Mouse (Mus musculus) limb, embryonic 11.5 days (tissue): ENCODE results near the gene Eepd1. TPM values are rescaled to one million over a fixed set of nuclear protein-coding genes. Genes with fewer than 3 reads are reported as not detected.

Experiments used
- ATAC-seq: fragments of 200-750 bp; cut with Nextera tagmentation; 2 replicates; pipeline ENCODE4 v1.8.0; 2017; ENCODE audit warnings: low read depth; ENCODE audit not compliant: insufficient number of reproducible peaks, low FRiP score, low TSS enrichment
- DNase-seq: peaks from one replicate; pipeline ENCODE4 v3.0.0-alpha.2; 2015; ENCODE audit warnings: low spot score
- H3K27ac ChIP-seq: fragments of 300-500 bp; sonication (generic); replicated peaks from 2 replicates; pipeline ENCODE4 v1.5.1; 2014; ENCODE audit warnings: low read depth, mild to moderate bottlenecking, low read length
- H3K27me3 ChIP-seq: fragments of 300-500 bp; sonication (generic); 2 replicates; pipeline ENCODE4 v1.6.1; 2014; ENCODE audit warnings: mild to moderate bottlenecking, low read length, mixed read lengths; ENCODE audit not compliant: control insufficient read depth, insufficient read depth
- H3K36me3 ChIP-seq: fragments of 300-500 bp; sonication (generic); 2 replicates; pipeline ENCODE4 v1.6.1; 2014; ENCODE audit warnings: mild to moderate bottlenecking, low read length, moderate library complexity, mixed read lengths; ENCODE audit not compliant: control insufficient read depth, insufficient read depth
- H3K4me1 ChIP-seq: fragments of 300-500 bp; sonication (generic); 2 replicates; pipeline ENCODE4 v1.6.1; 2014; ENCODE audit warnings: low read length, mixed read lengths; ENCODE audit not compliant: control insufficient read depth, insufficient read depth
- H3K4me2 ChIP-seq: fragments of 300-500 bp; sonication (generic); 2 replicates; pipeline ENCODE4 v1.6.1; 2014; ENCODE audit warnings: low read depth, mild to moderate bottlenecking, moderate library complexity; ENCODE audit not compliant: severe bottlenecking
- H3K4me3 ChIP-seq: fragments of 300-500 bp; sonication (generic); 2 replicates; pipeline ENCODE4 v1.5.1; 2014; ENCODE audit warnings: low read depth, low read length
- H3K9ac ChIP-seq: fragments of 300-500 bp; sonication (generic); 2 replicates; pipeline ENCODE4 v1.6.1; 2014; ENCODE audit warnings: mild to moderate bottlenecking, low read length
- H3K9me3 ChIP-seq: fragments of 300-500 bp; sonication (generic); 2 replicates; pipeline ENCODE4 v1.6.1; 2016; ENCODE audit warnings: low read length; ENCODE audit not compliant: control insufficient read depth
- WGBS: fragments of 180-500 bp; shearing (Covaris S2); extraction: QIAGEN DNeasy Blood & Tissue Kit; methylation state at CpG from one replicate; pipeline ENCODE4 v1.1.7; 2014; 5-methylcytosine and 5-hydroxymethylcytosine counted together
- polyA plus RNA-seq: library from polyadenylated mRNA; unstranded; fragments of >200 nt; fragmentation: Nextera tagmentation; extraction: Ambion mirVana; gene quantifications from 2 replicates; pipeline ENCODE4 v1.2.1, GENCODE M21; 2014

The Eepd1 gene
- polyA plus RNA-seq, 1 experiment from 2014 or later, result 21.8 TPM

DNA sequence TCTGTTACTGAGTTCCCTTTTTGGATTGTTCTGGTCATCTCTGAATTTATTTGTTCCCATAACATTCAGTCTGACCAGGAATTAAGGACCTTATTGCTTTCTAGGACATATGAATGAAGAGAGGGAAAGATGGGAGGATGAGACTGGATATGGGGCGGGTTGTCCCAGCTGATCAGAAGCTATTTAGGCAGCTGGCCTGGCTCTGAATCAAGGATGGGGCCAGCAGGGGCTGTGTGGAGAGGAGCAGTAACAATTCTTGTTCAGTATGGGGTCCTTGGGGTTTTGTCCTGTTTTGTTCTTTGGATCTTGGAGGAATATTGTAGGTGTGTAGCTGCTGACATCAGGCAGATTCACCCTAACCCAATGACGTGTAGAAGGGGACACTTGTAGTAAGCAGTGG, 3.7 kb downstream of the Eepd1 start:
- no peaks in the 10 kb centered on the region for H3K36me3 ChIP-seq
- peaks cover 16% of the 10 kb centered on the region for H3K4me1 ChIP-seq
- no peaks in the 10 kb centered on the region for H3K27me3 ChIP-seq
- H3K27ac ChIP-seq, result no peak overlapping the region
- ATAC-seq (no peak), DNase-seq (no peak)
- 85% methylated on average over 2 of the region's 2 CpGs for WGBS
- no peak overlapping the region; the same call in 1 of the 2 replicates for H3K4me2 ChIP-seq
- no peak overlapping the region for H3K4me3 ChIP-seq
- H3K9ac ChIP-seq, result no peak overlapping the region
- H3K9me3 ChIP-seq, result no peaks in the 10 kb centered on the region

DNA sequence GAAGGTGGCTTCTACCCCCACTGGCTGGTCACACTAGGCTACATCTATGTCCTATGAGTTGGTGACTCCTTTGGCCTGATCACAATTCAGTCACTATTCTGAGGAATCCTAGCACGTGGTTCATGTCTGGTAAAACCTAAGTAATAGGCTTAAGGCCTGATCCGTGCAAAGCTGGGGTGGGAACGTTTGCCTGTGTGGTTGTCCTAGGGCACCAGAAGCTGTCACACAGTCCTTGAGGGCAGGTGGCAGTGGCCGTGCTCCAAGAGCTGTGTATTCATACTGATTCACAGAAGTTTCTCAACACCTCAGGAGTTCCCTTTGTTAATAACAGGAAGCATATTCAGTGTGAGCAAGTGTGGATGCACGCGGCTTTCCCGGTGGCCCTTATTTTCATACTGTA, 4.1 kb downstream of the Eepd1 start:
- Histone ChIP-seq H3K4me1 (peaks cover 16% of the 10 kb centered on the region), H3K27me3 (no peaks in the 10 kb centered on the region), H3K4me2 (no peak overlapping the region; the same call in 1 of the 2 replicates), H3K4me3 (no peak overlapping the region), H3K27ac (no peak overlapping the region), H3K36me3 (no peaks in the 10 kb centered on the region), H3K9ac (no peak overlapping the region), H3K9me3 (no peaks in the 10 kb centered on the region)
- DNase-seq (no peak), ATAC-seq (no peak)
- WGBS, result 86% methylated on average over 7 of the region's 7 CpGs

DNA sequence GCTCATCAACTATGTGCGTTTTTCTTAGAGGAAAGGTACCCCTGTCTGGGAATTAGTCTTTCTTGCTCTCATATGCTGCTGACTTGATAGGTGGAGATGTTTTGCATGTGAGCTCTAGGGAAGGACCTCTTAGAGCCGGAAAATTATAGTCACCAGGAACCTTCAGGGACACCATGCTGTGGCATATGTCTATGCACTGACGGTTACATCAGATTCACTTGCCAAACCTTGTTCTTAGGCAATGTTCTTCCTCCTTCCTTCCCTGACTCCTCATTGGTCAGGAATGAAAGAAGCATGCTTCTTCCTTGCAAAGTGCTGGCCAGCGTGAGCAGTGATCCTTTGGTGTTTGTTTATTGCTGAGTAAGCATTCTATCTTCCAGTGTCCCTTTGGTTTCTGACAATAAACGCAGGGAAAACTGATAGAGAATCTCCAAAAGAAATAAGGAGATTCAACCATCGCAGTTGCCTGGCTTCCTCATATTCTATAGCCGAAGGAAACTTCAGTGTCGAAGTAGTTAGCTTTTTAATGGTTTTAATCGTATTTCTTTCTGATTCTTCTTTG, 5.0 kb downstream of the Eepd1 start:
- Histone ChIP-seq H3K9ac (no peak overlapping the region), H3K27me3 (no peaks in the 10 kb centered on the region), H3K4me1 (peaks cover 18% of the 10 kb centered on the region), H3K4me3 (no peak overlapping the region), H3K27ac (no peak overlapping the region), H3K9me3 (no peaks in the 10 kb centered on the region), H3K4me2 (no peak overlapping the region), H3K36me3 (no peaks in the 10 kb centered on the region)
- ATAC-seq, result no peak
- 89% methylated on average over 9 of the region's 9 CpGs for WGBS
- no peak for DNase-seq

DNA sequence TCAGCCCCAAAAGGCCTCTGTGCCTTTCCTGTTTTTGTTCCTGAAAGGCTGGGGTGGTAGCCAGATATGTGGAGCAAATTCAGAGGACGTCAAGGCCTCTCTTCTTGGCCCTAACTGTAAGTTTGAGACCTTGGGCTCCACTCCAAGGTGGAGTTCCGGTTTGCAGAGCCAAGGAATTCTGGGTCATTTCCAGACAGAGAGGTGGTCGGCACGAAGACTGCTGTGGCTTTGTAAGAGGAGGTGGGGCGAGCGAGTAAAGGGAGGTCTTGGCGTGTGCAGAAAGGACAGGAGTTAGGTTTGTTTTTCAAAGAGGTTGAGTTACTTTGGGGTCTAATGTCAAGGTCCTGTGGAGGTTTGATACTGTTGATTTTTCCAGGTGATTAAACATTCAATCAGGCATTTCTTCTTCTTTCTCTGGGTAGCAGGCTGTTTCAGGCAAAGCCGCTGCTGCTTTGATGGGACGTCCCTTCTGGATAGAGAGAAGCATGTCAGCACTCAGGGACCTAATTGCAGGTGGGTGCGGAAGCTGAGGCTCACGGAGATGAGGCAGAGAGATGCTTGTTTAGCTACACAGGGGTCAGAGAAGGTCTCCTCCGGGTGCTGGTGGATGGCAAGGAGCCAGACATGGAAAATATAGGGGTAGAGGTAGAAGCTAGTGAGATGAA, 6.2 kb downstream of the Eepd1 start:
- DNase-seq, result no peak
- 83% methylated on average over 12 of the region's 12 CpGs for WGBS
- no peak overlapping the region for H3K27ac ChIP-seq
- ATAC-seq, result no peak
- H3K9me3 ChIP-seq, result no peaks in the 10 kb centered on the region
- no peak overlapping the region for H3K9ac ChIP-seq
- no peaks in the 10 kb centered on the region for H3K36me3 ChIP-seq
- no peaks in the 10 kb centered on the region for H3K27me3 ChIP-seq
- H3K4me3 ChIP-seq, result no peak overlapping the region
- peaks cover 14% of the 10 kb centered on the region for H3K4me1 ChIP-seq
- H3K4me2 ChIP-seq, result no peak overlapping the region

DNA sequence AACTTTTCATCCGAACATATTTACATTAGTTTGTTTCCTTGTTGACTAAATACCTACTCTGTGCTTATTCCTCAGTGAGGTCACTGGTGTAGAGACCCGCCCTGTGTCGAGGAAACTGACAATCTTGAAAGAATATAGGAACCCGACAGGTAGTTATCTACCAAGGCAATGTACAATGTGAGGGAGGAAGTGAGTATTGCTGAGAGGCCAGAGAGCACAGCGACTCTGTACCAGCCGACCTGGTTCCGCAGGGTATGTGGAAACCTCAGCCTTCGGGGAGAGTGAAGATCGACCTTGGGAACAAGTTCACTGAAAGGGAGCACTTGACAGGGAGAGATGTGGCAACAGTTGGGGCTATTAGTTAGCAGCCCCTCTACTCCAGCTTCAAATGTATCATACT, 7.2 kb downstream of the Eepd1 start:
- no peak overlapping the region for H3K4me2 ChIP-seq
- H3K4me3 ChIP-seq, result no peak overlapping the region
- H3K36me3 ChIP-seq, result no peaks in the 10 kb centered on the region
- H3K4me1 ChIP-seq, result peaks cover 8% of the 10 kb centered on the region
- no peaks in the 10 kb centered on the region for H3K9me3 ChIP-seq
- no peak overlapping the region for H3K27ac ChIP-seq
- no peaks in the 10 kb centered on the region for H3K27me3 ChIP-seq
- DNase-seq (no peak), ATAC-seq (no peak)
- 89% methylated on average over 9 of the region's 9 CpGs for WGBS
- no peak overlapping the region for H3K9ac ChIP-seq

DNA sequence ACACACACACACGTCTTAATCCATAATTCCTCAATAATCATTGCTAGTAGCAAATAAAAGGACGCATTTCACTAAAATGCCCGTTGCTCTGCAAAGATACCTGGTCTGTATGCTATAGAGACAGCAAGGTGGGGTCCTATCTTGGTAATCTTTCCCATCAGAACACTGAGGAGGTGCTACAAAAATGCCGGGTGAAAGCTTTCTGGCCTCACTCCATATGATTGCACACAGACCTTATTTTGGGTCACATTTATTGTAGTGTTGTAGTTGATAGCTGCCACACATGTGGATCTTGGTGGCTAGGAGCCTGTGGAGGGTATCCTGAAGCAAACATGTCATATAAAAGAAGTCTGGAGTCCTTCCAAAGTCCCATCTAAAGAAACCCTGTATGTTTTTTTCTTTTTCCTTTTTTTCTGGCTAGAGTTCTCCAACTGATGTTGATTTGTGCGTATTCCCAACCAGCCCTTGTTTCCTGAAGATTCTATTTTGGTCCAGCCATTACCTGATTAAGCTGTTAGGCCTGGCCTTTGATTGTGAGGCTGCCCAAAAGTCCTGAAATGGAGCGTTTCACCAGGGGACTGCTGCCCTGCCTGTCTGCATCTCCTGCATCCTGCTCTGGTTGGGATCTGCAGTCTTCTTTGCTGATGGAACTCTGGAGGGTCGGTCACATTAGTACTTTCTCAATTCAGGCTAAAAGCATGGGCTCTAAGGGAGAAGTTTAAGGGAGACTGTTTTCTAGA, 8.0 kb downstream of the Eepd1 start:
- ATAC-seq, result no peak
- WGBS, result 76% methylated on average over 7 of the region's 7 CpGs
- H3K9ac ChIP-seq, result no peak overlapping the region
- no peak for DNase-seq
- peaks cover 5% of the 10 kb centered on the region for H3K4me1 ChIP-seq
- H3K27ac ChIP-seq, result no peak overlapping the region
- H3K9me3 ChIP-seq, result no peaks in the 10 kb centered on the region
- H3K4me3 ChIP-seq, result no peak overlapping the region
- H3K4me2 ChIP-seq, result no peak overlapping the region
- H3K36me3 ChIP-seq, result no peaks in the 10 kb centered on the region
- no peaks in the 10 kb centered on the region for H3K27me3 ChIP-seq

DNA sequence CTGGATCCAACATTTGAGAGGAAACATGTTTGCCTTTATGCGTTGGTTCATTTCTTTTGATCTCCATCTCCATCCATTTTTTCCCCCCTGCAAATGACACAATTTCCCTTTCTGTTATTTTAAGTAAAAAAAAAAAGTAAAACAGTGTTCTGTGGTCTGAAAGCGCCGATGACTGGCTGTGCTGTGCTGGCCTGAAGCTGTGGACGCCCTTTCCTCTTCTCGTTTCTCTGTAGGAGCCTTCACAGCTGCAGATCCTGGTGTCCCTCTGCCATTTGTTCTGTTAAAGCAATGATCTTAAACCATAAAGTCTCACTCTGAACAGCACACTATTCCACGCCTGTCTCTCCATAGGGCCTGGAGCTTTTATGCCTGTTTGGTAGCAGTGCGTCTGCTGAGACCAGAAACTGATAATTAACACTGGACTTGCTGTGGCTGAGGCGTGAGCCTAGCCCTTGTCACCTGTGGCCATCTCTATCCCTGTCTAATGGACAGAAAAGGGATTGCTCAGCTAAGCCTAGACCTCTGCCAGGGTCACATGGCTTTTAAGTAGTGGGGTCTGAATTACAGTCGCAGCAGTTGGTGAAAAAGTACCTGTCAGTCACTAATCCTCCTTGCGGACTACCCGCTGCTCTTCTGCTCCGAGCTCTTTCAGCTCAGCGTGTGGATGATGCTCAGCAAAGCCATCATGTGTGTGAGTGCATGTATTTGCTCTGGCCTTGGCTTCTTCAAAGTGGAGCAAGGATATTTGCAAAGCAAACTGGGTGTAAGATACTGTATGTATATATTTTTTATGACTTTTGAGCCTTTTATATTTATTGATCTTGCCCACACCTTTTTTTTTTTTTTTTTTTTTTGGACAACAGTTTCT, 9.2 kb downstream of the Eepd1 start:
- WGBS, result 48% methylated on average over 13 of the region's 13 CpGs
- H3K4me2 ChIP-seq, result no peak overlapping the region
- H3K9me3 ChIP-seq, result no peaks in the 10 kb centered on the region
- DNase-seq (no peak), ATAC-seq (no peak)
- no peak overlapping the region; the same call in 1 of the 2 replicates for H3K27ac ChIP-seq
- no peaks in the 10 kb centered on the region for H3K27me3 ChIP-seq
- no peak overlapping the region for H3K9ac ChIP-seq
- 0 out of 2 replicates have a peak, but pooled peaks cover 2% of the 10 kb centered on the region for H3K4me1 ChIP-seq
- H3K36me3 ChIP-seq, result no peaks in the 10 kb centered on the region
- H3K4me3 ChIP-seq, result no peak overlapping the region

DNA sequence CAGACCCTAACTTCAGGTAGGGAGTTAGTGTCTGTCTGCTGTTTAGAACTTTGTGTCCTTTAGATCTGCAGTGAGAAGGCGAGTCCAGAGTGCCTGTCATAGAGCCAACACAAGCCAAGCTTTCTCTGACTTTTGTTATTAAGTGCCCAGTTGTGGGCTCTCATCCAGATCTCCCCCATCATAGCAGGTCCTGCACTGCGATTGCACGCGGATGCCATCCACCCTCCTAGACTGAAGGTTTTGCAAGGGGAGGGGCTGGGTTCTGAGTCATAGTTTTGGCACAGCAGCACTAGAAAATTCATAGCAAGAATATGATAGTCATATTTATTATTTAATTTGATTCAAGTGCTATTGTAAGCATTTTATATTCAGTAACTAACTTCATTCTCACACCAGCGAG, 12.6 kb downstream of the Eepd1 start:
- Histone ChIP-seq H3K9ac (no peak overlapping the region), H3K36me3 (no peaks in the 10 kb centered on the region), H3K4me2 (no peak overlapping the region), H3K27ac (no peak overlapping the region), H3K27me3 (no peaks in the 10 kb centered on the region), H3K9me3 (no peaks in the 10 kb centered on the region), H3K4me1 (peaks cover 10% of the 10 kb centered on the region; the same call in 1 of the 2 replicates), H3K4me3 (no peak overlapping the region)
- DNase-seq, result no peak
- 96% methylated on average over 5 of the region's 5 CpGs for WGBS
- ATAC-seq, result no peak
